Mouse (Mus musculus): ENCODE results near the gene Slc25a38. TPM values are rescaled to one million over a fixed set of nuclear protein-coding genes. Genes with fewer than 3 reads are reported as not detected.

The Slc25a38 gene
- polyA plus RNA-seq, 1 experiment from 2014 or later: 20.0 TPM

DNA sequence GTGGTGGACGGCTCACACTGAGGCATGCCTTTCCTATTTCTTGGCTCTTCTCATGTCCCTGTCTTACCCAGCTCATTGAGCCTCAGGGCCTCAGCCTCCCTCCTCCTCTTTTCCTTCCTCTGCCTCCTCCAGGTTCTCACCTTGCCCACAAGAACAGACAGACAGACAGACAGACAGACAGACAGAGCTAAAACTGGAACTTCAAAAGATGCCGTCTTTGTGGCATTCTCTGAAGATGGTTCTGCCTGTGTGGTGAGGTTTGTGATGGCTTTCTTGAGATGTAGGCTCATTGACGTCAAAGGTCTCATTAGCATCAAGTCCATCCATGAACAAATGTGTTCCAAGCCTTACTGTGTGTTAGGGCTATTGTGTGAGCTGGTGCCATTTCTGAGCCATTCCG is 27.5 kb upstream of the Slc25a38 start:
- DNase-seq (ENCODE audit: low spot score): no peak
- Histone ChIP-seq H3K36me3 (ENCODE audit: insufficient read depth, low read length) (no peaks in the 10 kb centered on the region), H3K4me2 (replicated peaks; ENCODE audit: low read depth, low read length) (no peak overlapping the region), H3K27ac (ENCODE audit: low read length) (no peak overlapping the region), H3K9me3 (ENCODE audit: low read length) (no peaks in the 10 kb centered on the region), H3K27me3 (replicated peaks; ENCODE audit: insufficient read depth, low read length) (no peaks in the 10 kb centered on the region), H3K4me1 (ENCODE audit: insufficient read depth, low read depth, low read length) (no peaks in the 10 kb centered on the region), H3K9ac (replicated peaks; ENCODE audit: low read depth) (no peak overlapping the region), H3K4me3 (ENCODE audit: low read depth, low read length) (no peak overlapping the region)
- 72% methylated on average over 4 of the region's 4 CpGs for WGBS
- TF ChIP-seq CTCF (IDR thresholded peaks at IDR 0.05): no peak
- no peak for TF ChIP-seq EP300 (IDR thresholded peaks at IDR 0.05)
- ATAC-seq: no peak

GRCm38 (mm10) chr9:120083158-120083894 is 26.8 kb upstream of the Slc25a38 start:
- H3K9me3 ChIP-seq (ENCODE audit: low read length): no peaks in the 10 kb centered on the region
- H3K27ac ChIP-seq (ENCODE audit: low read length): no peak overlapping the region
- ATAC-seq: no peak
- H3K4me1 ChIP-seq (ENCODE audit: insufficient read depth, low read depth, low read length): no peaks in the 10 kb centered on the region
- H3K9ac ChIP-seq (replicated peaks; ENCODE audit: low read depth): no peak overlapping the region
- TF ChIP-seq EP300 (IDR thresholded peaks at IDR 0.05) (no peak), CTCF (IDR thresholded peaks at IDR 0.05) (no peak)
- H3K36me3 ChIP-seq (ENCODE audit: insufficient read depth, low read length): no peaks in the 10 kb centered on the region
- no peak for DNase-seq (ENCODE audit: low spot score)
- whole genome bisulfite sequencing: 78% methylated on average over 17 of the region's 18 CpGs
- no peak overlapping the region for H3K4me2 ChIP-seq (replicated peaks; ENCODE audit: low read depth, low read length)
- no peak overlapping the region for H3K4me3 ChIP-seq (ENCODE audit: low read depth, low read length)
- no peaks in the 10 kb centered on the region for H3K27me3 ChIP-seq (replicated peaks; ENCODE audit: insufficient read depth, low read length)

- no peak for TF ChIP-seq EP300 (IDR thresholded peaks at IDR 0.05)
- TF ChIP-seq CTCF (IDR thresholded peaks at IDR 0.05): no peak
- H3K27ac ChIP-seq (ENCODE audit: low read length): no peak overlapping the region
- no peak overlapping the region for H3K4me3 ChIP-seq (ENCODE audit: low read depth, low read length)
- no peak overlapping the region for H3K4me2 ChIP-seq (replicated peaks; ENCODE audit: low read depth, low read length)
- H3K36me3 ChIP-seq (ENCODE audit: insufficient read depth, low read length): no peaks in the 10 kb centered on the region
- no peak overlapping the region for H3K9ac ChIP-seq (replicated peaks; ENCODE audit: low read depth)
- no peaks in the 10 kb centered on the region for H3K4me1 ChIP-seq (ENCODE audit: insufficient read depth, low read depth, low read length)
- no peak for DNase-seq (ENCODE audit: low spot score)
- 75% methylated on average over 9 of the region's 9 CpGs for WGBS
- H3K9me3 ChIP-seq (ENCODE audit: low read length): no peaks in the 10 kb centered on the region
- ATAC-seq: no peak
- no peaks in the 10 kb centered on the region for H3K27me3 ChIP-seq (replicated peaks; ENCODE audit: insufficient read depth, low read length)
Measured at GRCm38 (mm10) chr9:120084406-120084805, 25.8 kb upstream of the Slc25a38 start.

DNA sequence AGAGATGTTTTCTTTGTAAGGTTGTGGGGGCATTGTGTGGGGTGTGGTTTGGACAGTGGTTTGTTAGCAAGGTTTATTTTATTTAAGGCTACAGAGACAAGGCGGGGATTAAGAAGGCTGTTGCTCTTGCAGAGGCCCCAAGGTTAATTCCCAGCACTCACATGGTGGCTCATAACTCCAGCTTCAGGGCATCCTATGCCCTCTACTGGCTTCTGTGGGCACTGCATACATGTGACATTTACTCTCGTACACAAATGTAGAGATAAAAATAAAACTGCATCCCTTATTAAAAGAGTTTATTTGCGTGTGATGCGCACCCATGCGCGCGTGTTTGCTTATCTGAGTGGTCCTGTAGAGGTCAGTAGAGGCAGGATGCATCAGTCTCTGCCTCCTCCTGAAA is 21.0 kb upstream of the Slc25a38 start:
- H3K9me3 ChIP-seq (ENCODE audit: low read length): no peaks in the 10 kb centered on the region
- H3K27me3 ChIP-seq (replicated peaks; ENCODE audit: insufficient read depth, low read length): no peaks in the 10 kb centered on the region
- H3K9ac ChIP-seq (replicated peaks; ENCODE audit: low read depth): no peak overlapping the region
- no peak overlapping the region for H3K4me2 ChIP-seq (replicated peaks; ENCODE audit: low read depth, low read length)
- H3K4me3 ChIP-seq (ENCODE audit: low read depth, low read length): no peak overlapping the region
- H3K27ac ChIP-seq (ENCODE audit: low read length): no peak overlapping the region
- H3K4me1 ChIP-seq (ENCODE audit: insufficient read depth, low read depth, low read length): no peaks in the 10 kb centered on the region
- no peak for ATAC-seq
- 88% methylated on average over 7 of the region's 7 CpGs for WGBS
- no peaks in the 10 kb centered on the region for H3K36me3 ChIP-seq (ENCODE audit: insufficient read depth, low read length)
- no peak for DNase-seq (ENCODE audit: low spot score)
- TF ChIP-seq CTCF (IDR thresholded peaks at IDR 0.05): no peak
- no peak for TF ChIP-seq EP300 (IDR thresholded peaks at IDR 0.05)

DNA sequence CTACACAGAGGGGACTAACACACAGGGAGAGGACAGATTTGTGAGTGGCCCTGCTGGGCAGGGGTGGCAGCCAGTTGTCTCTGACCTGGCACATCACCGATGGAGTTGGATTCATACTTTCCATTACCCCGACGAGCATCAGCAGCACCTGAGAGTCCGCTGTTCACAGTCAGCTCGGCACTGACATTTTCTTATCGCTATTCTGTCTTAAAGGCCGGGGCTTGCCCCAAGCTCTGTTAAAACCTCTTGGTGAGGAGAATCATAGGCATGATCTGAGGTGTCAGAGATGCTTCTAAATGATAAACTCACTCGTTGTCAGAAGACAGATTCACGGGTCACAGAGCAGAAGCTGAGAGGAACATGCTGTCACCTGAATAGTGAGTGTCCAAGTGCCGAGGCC is 19.1 kb upstream of the Slc25a38 start:
- no peaks in the 10 kb centered on the region for H3K27me3 ChIP-seq (replicated peaks; ENCODE audit: insufficient read depth, low read length)
- H3K4me1 ChIP-seq (ENCODE audit: insufficient read depth, low read depth, low read length): no peaks in the 10 kb centered on the region
- TF ChIP-seq EP300 (IDR thresholded peaks at IDR 0.05) (no peak), CTCF (IDR thresholded peaks at IDR 0.05) (no peak)
- no peak overlapping the region for H3K27ac ChIP-seq (ENCODE audit: low read length)
- H3K9me3 ChIP-seq (ENCODE audit: low read length): no peaks in the 10 kb centered on the region
- H3K9ac ChIP-seq (replicated peaks; ENCODE audit: low read depth): no peak overlapping the region
- ATAC-seq (no peak), DNase-seq (ENCODE audit: low spot score) (no peak)
- H3K36me3 ChIP-seq (ENCODE audit: insufficient read depth, low read length): no peaks in the 10 kb centered on the region
- no peak overlapping the region for H3K4me2 ChIP-seq (replicated peaks; ENCODE audit: low read depth, low read length)
- 67% methylated on average over 10 of the region's 10 CpGs for WGBS
- no peak overlapping the region for H3K4me3 ChIP-seq (ENCODE audit: low read depth, low read length)

GRCm38 (mm10) chr9:120091696-120092238 is 18.4 kb upstream of the Slc25a38 start, which contains the start of gene Ccr8:
TSS of gene Ccr8 (plus strand) at chr9:120092114.
- Histone ChIP-seq H3K4me3 (ENCODE audit: low read depth, low read length) (no peak within 1 kb of the TSS), H3K4me2 (replicated peaks; ENCODE audit: low read depth, low read length) (no peak within 1 kb of the TSS), H3K9me3 (ENCODE audit: low read length) (no peaks in the 10 kb centered on the region), H3K36me3 (ENCODE audit: insufficient read depth, low read length) (no peaks in the 10 kb centered on the region), H3K27me3 (replicated peaks; ENCODE audit: insufficient read depth, low read length) (no peaks in the 10 kb centered on the region), H3K27ac (ENCODE audit: low read length) (no peak within 1 kb of the TSS), H3K9ac (replicated peaks; ENCODE audit: low read depth) (no peak within 1 kb of the TSS), H3K4me1 (ENCODE audit: insufficient read depth, low read depth, low read length) (no peaks in the 10 kb centered on the region)
- WGBS: 65% methylated on average over 5 of the region's 5 CpGs
- no peak for ATAC-seq
- DNase-seq (ENCODE audit: low spot score): no peak
- no peak for TF ChIP-seq EP300 (IDR thresholded peaks at IDR 0.05)
- TF ChIP-seq CTCF (IDR thresholded peaks at IDR 0.05): no peak

Data from lung, postnatal 0 days (tissue).